Mouse (Mus musculus) stomach, postnatal 0 days (tissue): ENCODE data around the gene Mmp15. TPM values are rescaled to one million over a fixed set of nuclear protein-coding genes. Genes with fewer than 3 reads are reported as not detected.
A peak's percentile ranks its signal among the peaks of the same experiment; 100 is the strongest.

Experiments
- ATAC-seq: fragments of 200-750 bp; cut with Nextera tagmentation; 2 replicates; pipeline ENCODE4 v1.8.0; 2017; ENCODE audit not compliant: low FRiP score, low TSS enrichment
- DNase-seq: peaks from one replicate; pipeline ENCODE4 v3.0.0-alpha.2; 2016; ENCODE audit warnings: low spot score
- H3K27ac ChIP-seq: fragments of 300-500 bp; sonication (generic); replicated peaks from 2 replicates; pipeline ENCODE4 v1.5.1; 2014; ENCODE audit warnings: mild to moderate bottlenecking, control low read depth
- H3K27me3 ChIP-seq: fragments of 300-500 bp; sonication (generic); 2 replicates; pipeline ENCODE4 v1.6.1; 2014; ENCODE audit warnings: low read length; ENCODE audit not compliant: control insufficient read depth, insufficient read depth
- H3K36me3 ChIP-seq: fragments of 300-500 bp; sonication (generic); 2 replicates; pipeline ENCODE4 v1.6.1; 2014; ENCODE audit warnings: low read length, mixed read lengths; ENCODE audit not compliant: control insufficient read depth, insufficient read depth
- H3K4me1 ChIP-seq: fragments of 300-500 bp; sonication (generic); replicated peaks from 2 replicates; pipeline ENCODE4 v1.6.1; 2014; ENCODE audit warnings: antibody characterized with exemption; ENCODE audit not compliant: control insufficient read depth, insufficient read depth
- H3K4me2 ChIP-seq: fragments of 300-500 bp; sonication (generic); replicated peaks from 2 replicates; pipeline ENCODE4 v1.6.1; 2014; ENCODE audit warnings: low read depth, mild to moderate bottlenecking, control low read depth, moderate library complexity
- H3K4me3 ChIP-seq: fragments of 300-500 bp; sonication (generic); 2 replicates; pipeline ENCODE4 v1.5.1; 2014; ENCODE audit warnings: low read depth, low read length, control low read depth
- H3K9ac ChIP-seq: fragments of 300-500 bp; sonication (generic); 2 replicates; pipeline ENCODE4 v1.6.1; 2014; ENCODE audit warnings: mild to moderate bottlenecking, low read length, control low read depth, mixed read lengths
- H3K9me3 ChIP-seq: fragments of 300-500 bp; sonication (generic); 2 replicates; pipeline ENCODE4 v1.6.1; 2016; ENCODE audit warnings: low read length; ENCODE audit not compliant: control insufficient read depth
- CTCF ChIP-seq: IDR thresholded peaks from 2 replicates; pipeline ENCODE4 v1.5.1; 2016; ENCODE audit warnings: antibody characterized with exemption, low read depth, mild to moderate bottlenecking, moderate library complexity
- EP300 ChIP-seq: optimal IDR thresholded peaks from 2 replicates; pipeline ENCODE3; 2016; ENCODE audit warnings: antibody characterized with exemption
- WGBS: fragments of 180-500 bp; shearing (Covaris S2); extraction: QIAGEN DNeasy Blood & Tissue Kit; methylation state at CpG from one replicate; pipeline ENCODE4 v1.1.7; 2014; 5-methylcytosine and 5-hydroxymethylcytosine counted together
- polyA plus RNA-seq: library from polyadenylated mRNA; unstranded; fragments of >200 nt; fragmentation: Nextera tagmentation; extraction: Ambion mirVana; gene quantifications from 2 replicates; pipeline ENCODE4 v1.2.1, GENCODE M21; 2015

Mmp15 gene
- polyA plus RNA-seq, 1 experiment from 2014 or later, result 19.0 TPM

DNA sequence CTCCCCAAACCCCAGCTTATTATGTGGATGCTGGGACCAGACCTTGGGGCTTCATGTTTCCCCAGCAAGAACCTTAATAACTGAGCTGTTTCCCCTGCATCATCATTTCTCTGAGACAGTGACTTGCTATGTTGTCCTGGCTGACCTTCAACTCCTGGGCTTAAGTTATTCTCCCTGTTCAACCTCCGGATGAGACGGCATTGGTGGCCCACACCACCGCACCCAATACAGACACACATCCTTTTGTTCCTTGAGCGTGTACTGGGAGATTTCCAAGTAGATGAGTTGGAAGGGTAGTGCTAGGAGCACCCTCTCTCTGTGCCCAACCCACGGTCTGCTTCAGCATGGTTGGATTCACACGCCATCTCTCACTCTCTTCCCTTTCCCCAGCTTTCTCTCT lies 38.2 kb upstream of the Mmp15 start:
- no peak for ATAC-seq
- H3K4me2 ChIP-seq, result no peak overlapping the region
- H3K36me3 ChIP-seq, result no peaks in the 10 kb centered on the region
- H3K27ac ChIP-seq, result no peak overlapping the region
- H3K9me3 ChIP-seq, result no peaks in the 10 kb centered on the region
- WGBS, result 79% methylated on average over 6 of the region's 6 CpGs
- H3K27me3 ChIP-seq, result no peaks in the 10 kb centered on the region
- H3K9ac ChIP-seq, result no peak overlapping the region
- H3K4me1 ChIP-seq, result no peaks in the 10 kb centered on the region
- no peak for DNase-seq
- no peak overlapping the region for H3K4me3 ChIP-seq
- no peak for TF ChIP-seq EP300

DNA sequence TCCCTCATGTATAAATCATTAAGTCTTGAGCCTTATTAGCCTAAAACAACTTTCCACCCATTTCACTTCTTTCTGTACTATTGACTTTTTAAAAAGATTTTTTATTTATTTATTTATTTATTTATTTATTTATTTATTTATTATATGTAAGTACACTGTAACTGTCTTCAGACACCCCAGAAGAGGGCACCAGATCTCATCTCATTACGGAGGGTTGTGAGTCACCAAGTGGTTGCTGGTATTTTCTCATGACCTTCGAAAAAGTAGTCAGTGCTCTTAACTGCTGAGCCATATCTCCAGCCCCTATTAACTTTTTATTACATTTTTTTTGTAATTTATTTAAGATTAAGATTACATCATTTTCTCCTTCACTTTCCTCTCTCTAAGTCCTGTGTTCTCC lies 37.4 kb upstream of the Mmp15 start:
- WGBS, result 78% methylated on average over 2 of the region's 2 CpGs
- no peak for TF ChIP-seq EP300
- no peak for TF ChIP-seq CTCF

DNA sequence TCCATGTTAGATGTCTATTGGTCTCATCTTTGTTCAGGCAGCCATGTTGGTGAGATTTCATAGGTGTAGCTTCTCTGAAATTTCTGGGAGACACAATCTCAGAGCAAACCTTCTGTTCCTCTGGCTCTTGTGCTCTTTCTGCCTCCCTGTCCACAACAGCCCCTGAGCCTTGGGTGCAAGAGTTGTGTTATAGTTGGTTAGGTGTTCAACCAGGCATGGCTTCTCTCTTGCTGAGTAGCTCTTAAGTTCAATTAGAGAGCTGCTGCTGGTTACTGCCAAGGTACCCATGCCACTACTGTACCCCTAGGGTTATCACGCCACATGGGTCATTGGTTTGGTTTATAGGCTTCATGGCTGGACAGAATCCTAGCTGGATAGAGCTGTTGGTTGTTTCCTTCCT lies 36.7 kb upstream of the Mmp15 start:
- Histone ChIP-seq H3K27me3 (no peaks in the 10 kb centered on the region), H3K4me3 (no peak overlapping the region), H3K4me1 (no peaks in the 10 kb centered on the region), H3K4me2 (no peak overlapping the region), H3K36me3 (no peaks in the 10 kb centered on the region), H3K9ac (no peak overlapping the region), H3K9me3 (no peaks in the 10 kb centered on the region), H3K27ac (no peak overlapping the region)
- DNase-seq (no peak), ATAC-seq (no peak)
- WGBS, result 91% methylated on average over 1 of the region's 1 CpGs
- TF ChIP-seq EP300 (no peak), CTCF (no peak)

More for the DNA sequence above, 37.4 kb upstream of the Mmp15 start:
- ATAC-seq, result no peak
- Histone ChIP-seq H3K4me3 (no peak overlapping the region), H3K36me3 (no peaks in the 10 kb centered on the region), H3K4me2 (no peak overlapping the region), H3K27me3 (no peaks in the 10 kb centered on the region), H3K9me3 (no peaks in the 10 kb centered on the region), H3K9ac (no peak overlapping the region), H3K27ac (no peak overlapping the region), H3K4me1 (no peaks in the 10 kb centered on the region)
- no peak for DNase-seq

DNA sequence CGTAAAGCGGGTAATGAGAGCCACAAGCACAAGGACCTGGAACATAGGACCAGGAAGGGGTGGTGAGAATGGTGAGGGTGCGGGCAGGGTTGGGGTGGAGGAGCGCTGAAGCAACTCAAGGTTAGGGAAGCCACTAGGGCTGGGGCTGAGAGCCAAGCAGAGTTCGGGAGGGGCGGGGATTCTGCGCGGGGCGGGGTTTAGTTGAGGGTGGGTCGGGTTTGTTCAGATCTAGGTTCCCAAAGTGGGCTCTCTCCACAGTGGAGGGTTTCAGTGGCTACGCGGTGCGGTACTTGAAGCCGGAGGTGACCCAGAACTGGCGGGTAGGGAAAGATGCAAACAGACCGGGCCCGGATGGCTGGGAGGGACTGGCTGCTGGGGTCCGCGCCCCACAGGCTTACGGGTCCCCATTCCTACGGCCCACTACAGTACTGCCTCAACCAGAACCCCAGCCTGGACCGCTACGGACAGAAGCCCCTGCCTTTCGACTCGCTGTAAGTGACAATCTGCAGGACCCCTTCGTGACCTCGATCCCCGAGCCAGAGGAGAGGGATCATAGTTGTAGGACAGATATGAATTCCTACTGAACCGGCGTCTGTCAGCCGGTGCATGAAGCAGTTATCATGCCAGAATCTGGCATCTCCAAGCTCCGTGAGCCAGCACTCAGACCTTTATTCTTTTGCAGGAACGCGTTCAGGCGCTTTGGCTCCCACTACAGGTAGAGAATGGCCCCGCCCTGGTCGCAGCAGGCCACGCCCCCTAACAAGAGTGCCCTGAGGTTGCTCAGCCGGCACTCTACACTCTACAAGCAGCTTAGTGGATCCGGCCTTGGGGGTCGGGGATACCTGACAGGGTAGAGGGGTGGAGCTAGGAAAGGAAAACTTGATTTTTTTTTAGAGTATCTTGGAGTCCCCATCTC lies 31.6 kb upstream of the Mmp15 start:
- Histone ChIP-seq H3K27me3 (no peaks in the 10 kb centered on the region), H3K27ac (no peak overlapping the region), H3K4me2 (peak overlapping the region; percentile 86), H3K36me3 (no peaks in the 10 kb centered on the region; the same call in 1 of the 2 replicates), H3K9ac (peak overlapping the region; percentile 53), H3K9me3 (no peaks in the 10 kb centered on the region), H3K4me1 (no peaks in the 10 kb centered on the region; the same call in 1 of the 2 replicates), H3K4me3 (peak overlapping the region; percentile 43)
- peak; percentile 66 for TF ChIP-seq CTCF
- TF ChIP-seq EP300, result no peak
- DNase-seq (peak; percentile 90), ATAC-seq (peak; percentile 84)
- 3% methylated on average over 41 of the region's 41 CpGs for WGBS

DNA sequence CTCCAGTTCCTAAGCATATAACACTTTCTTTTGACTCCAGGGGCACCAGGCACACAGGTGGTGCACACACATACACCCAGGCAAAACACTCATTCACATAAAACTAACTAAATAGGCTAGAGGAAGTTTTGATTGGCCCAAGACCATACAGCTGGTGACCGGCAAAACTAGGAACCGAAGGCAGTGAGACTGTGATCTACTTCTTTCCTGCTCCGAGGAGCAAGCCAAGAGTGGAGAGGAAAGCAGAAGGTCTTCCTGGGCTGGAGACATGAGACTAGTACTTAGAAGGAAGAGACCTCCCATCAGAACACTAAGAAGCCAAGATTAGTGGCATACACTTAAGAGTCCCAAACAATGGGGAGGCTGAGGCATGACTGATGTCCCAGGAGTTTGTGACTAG lies 28.9 kb upstream of the Mmp15 start:
- no peak for ATAC-seq
- no peak for DNase-seq
- no peak for TF ChIP-seq CTCF
- no peak for TF ChIP-seq EP300
- Histone ChIP-seq H3K4me3 (no peak overlapping the region), H3K4me2 (no peak overlapping the region), H3K9me3 (no peaks in the 10 kb centered on the region), H3K4me1 (no peaks in the 10 kb centered on the region; the same call in 1 of the 2 replicates), H3K27me3 (no peaks in the 10 kb centered on the region), H3K9ac (no peak overlapping the region), H3K27ac (no peak overlapping the region), H3K36me3 (peaks cover 16% of the 10 kb centered on the region)
- 81% methylated on average over 3 of the region's 3 CpGs for WGBS

DNA sequence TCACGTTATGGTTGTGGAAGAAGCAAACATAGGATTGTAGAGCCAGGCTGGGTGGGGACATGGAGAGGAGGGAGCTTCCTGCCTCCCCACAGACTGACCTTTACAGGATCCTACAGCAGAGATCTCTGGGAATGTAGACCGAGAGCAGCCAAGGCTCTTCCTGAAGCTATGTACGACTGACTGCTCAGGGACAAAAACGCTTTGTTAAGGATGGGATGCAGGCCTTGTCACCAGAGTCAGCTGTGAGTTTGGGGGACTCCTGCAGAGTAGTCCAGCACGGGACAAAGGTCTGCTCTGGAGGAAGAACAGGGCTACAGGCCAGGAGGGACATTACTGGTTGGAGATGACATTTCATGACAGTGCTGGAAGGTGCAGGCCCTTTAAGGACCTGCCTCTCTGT lies 27.4 kb upstream of the Mmp15 start:
- ATAC-seq (no peak), DNase-seq (no peak)
- Histone ChIP-seq H3K4me1 (no peaks in the 10 kb centered on the region; the same call in 1 of the 2 replicates), H3K9ac (no peak overlapping the region), H3K27ac (no peak overlapping the region), H3K27me3 (no peaks in the 10 kb centered on the region), H3K36me3 (peaks cover 27% of the 10 kb centered on the region), H3K4me3 (no peak overlapping the region), H3K4me2 (no peak overlapping the region), H3K9me3 (no peaks in the 10 kb centered on the region)
- 70% methylated on average over 5 of the region's 5 CpGs for WGBS
- TF ChIP-seq EP300, result no peak
- TF ChIP-seq CTCF, result no peak
